Mouse (Mus musculus) liver, adult 2 months (tissue): Measurements from ENCODE around the gene Ak5. TPM values are rescaled to one million over a fixed set of nuclear protein-coding genes. Genes with fewer than 3 reads are reported as not detected.
A peak's percentile ranks its signal among the peaks of the same experiment; 100 is the strongest.

Source experiments
- DNase-seq: peaks from one replicate; pipeline ENCODE4 v3.0.0-alpha.2; 2011; ENCODE audit warnings: low read depth, low spot score; ENCODE audit errors: extremely low read depth
- H3K27ac ChIP-seq: fragments of 200-500 bp; replicated peaks from 2 replicates; pipeline ENCODE4 v1.5.1; 2012; ENCODE audit warnings: low read depth, mild to moderate bottlenecking, control low read depth, inconsistent platforms, low read length; ENCODE audit not compliant: insufficient read depth
- H3K27me3 ChIP-seq: fragments of 200-500 bp; 2 replicates; pipeline ENCODE4 v1.6.1; 2012; ENCODE audit warnings: mild to moderate bottlenecking, moderate library complexity, low read length, inconsistent platforms; ENCODE audit not compliant: control insufficient read depth, insufficient read depth
- H3K36me3 ChIP-seq: fragments of 200-500 bp; 2 replicates; pipeline ENCODE4 v1.6.1; 2012; ENCODE audit warnings: low read length, inconsistent platforms; ENCODE audit not compliant: control insufficient read depth, insufficient read depth
- H3K4me1 ChIP-seq: fragments of 200-500 bp; 2 replicates; pipeline ENCODE4 v1.6.1; 2011; ENCODE audit warnings: low read length; ENCODE audit not compliant: control insufficient read depth, insufficient read depth
- H3K4me3 ChIP-seq: fragments of 200-500 bp; 2 replicates; pipeline ENCODE4 v1.5.1; 2011; ENCODE audit warnings: low read depth, mild to moderate bottlenecking, control low read depth, low read length, moderate library complexity; ENCODE audit not compliant: insufficient read depth
- H3K79me2 ChIP-seq: fragments of 200-500 bp; 2 replicates; pipeline ENCODE4 v1.6.1; 2012; ENCODE audit warnings: inconsistent platforms, mild to moderate bottlenecking, low read length, moderate library complexity; ENCODE audit not compliant: control insufficient read depth, insufficient read depth
- H3K9ac ChIP-seq: fragments of 200-500 bp; 2 replicates; pipeline ENCODE4 v1.6.1; 2012; ENCODE audit warnings: low read depth, mild to moderate bottlenecking, control low read depth, inconsistent platforms, low read length
- CTCF ChIP-seq: fragments of 200-500 bp; IDR thresholded peaks from 2 replicates; pipeline ENCODE4 v1.5.1; 2011; ENCODE audit warnings: low read depth, low read length, control low read depth
- POLR2A ChIP-seq: fragments of 200-500 bp; IDR thresholded peaks from 2 replicates; pipeline ENCODE4 v1.6.1; 2011; ENCODE audit warnings: low read length, control low read depth; ENCODE audit not compliant: insufficient read depth; ENCODE audit errors: extremely low read depth
- WGBS: fragments of 180-500 bp; shearing (Covaris S2); methylation state at CpG from one replicate; pipeline ENCODE4 v1.1.7; 2018; 5-methylcytosine and 5-hydroxymethylcytosine counted together
- polyA plus RNA-seq: library from polyadenylated mRNA; depleted of rRNA; stranded (reverse); fragments of >200 nt; gene quantifications from 2 replicates; pipeline ENCODE4 v1.2.3, GENCODE M21; 2012
- total RNA-seq: library from RNA; depleted of rRNA; stranded (reverse); fragments of >200 nt; gene quantifications from 2 replicates; pipeline ENCODE4 v1.2.3, GENCODE M21; 2014

Ak5 gene
- total and polyA plus RNA-seq, 2 experiments = not detected

DNA sequence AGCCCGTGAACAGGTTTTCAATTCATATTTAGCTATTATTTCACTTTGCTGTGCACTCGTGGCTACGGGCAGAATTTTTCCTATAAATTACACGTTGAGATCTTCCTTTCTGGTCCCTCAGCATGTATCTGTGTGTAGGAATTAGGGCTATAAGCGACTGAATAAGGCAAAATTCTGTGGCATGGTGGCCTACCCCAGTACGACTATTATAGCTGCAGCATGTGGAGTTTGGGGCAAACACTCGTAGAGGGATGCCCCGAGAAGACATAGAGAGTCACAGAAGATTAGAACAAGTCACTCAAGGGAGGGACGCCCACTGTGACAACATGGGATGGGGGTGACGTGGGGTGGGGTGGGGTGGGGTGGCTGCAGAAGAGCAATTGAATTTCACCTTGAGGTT lies 110.1 kb downstream of the Ak5 start:
- no peaks in the 10 kb centered on the region for H3K79me2 ChIP-seq
- no peak overlapping the region for H3K9ac ChIP-seq
- H3K36me3 ChIP-seq = no peaks in the 10 kb centered on the region
- no peaks in the 10 kb centered on the region for H3K4me1 ChIP-seq
- no peak overlapping the region for H3K27ac ChIP-seq
- H3K4me3 ChIP-seq = no peak overlapping the region
- no peaks in the 10 kb centered on the region for H3K27me3 ChIP-seq
- 66% methylated on average over 10 of the region's 10 CpGs for WGBS
- no peak for DNase-seq
- TF ChIP-seq CTCF (no peak), POLR2A (no peak)

DNA sequence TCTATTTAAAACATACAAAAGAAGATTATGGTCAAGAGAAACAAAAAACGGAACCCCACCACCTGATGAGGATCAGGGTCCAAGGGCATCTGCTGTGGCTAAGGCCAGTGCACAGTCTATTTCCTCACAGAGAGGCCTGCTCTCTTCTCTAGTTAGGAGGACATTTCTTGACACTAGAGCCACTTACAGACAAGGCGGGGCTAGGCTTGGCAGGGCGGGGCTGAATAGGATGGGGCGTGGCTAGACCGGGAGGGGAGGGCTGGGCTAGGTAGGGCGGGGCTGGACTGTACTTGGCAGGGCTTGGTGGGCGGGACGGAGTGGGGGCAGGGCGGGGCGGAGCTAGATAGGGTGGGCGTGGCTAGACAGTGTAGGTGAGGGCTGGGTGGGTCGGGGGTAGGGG lies 110.5 kb downstream of the Ak5 start:
- H3K4me3 ChIP-seq = no peak overlapping the region
- no peak overlapping the region for H3K27ac ChIP-seq
- no peak for DNase-seq
- TF ChIP-seq POLR2A (no peak), CTCF (no peak)
- H3K27me3 ChIP-seq = no peaks in the 10 kb centered on the region
- no peaks in the 10 kb centered on the region for H3K4me1 ChIP-seq
- WGBS = 49% methylated on average over 9 of the region's 12 CpGs
- no peak overlapping the region for H3K9ac ChIP-seq
- H3K36me3 ChIP-seq = no peaks in the 10 kb centered on the region
- no peaks in the 10 kb centered on the region for H3K79me2 ChIP-seq

DNA sequence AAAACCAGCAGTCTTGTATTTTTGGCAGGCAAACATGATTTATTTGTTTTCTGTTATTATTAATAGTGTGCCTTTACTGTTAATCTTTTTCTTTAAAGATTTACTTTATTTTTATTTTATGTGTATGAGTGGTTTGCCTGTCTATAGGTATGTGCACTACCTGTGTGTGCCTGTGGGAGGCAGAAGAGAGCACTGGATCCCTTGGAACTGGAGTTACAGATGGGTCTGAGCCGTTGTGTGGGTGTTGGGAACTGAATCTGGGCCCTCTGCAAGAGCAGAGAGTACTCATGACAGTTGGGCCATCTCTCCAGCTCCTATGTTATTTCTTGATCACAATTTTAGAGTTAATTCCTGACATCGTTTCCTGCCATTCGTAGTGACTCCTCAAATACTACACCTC lies 111.2 kb downstream of the Ak5 start:
- Histone ChIP-seq H3K27ac (no peak overlapping the region), H3K36me3 (no peaks in the 10 kb centered on the region), H3K4me1 (no peaks in the 10 kb centered on the region), H3K4me3 (no peak overlapping the region), H3K27me3 (no peaks in the 10 kb centered on the region), H3K9ac (no peak overlapping the region), H3K79me2 (no peaks in the 10 kb centered on the region)
- no peak for TF ChIP-seq CTCF
- no peak for TF ChIP-seq POLR2A
- DNase-seq = no peak
- 96% methylated on average over 3 of the region's 3 CpGs for WGBS

DNA sequence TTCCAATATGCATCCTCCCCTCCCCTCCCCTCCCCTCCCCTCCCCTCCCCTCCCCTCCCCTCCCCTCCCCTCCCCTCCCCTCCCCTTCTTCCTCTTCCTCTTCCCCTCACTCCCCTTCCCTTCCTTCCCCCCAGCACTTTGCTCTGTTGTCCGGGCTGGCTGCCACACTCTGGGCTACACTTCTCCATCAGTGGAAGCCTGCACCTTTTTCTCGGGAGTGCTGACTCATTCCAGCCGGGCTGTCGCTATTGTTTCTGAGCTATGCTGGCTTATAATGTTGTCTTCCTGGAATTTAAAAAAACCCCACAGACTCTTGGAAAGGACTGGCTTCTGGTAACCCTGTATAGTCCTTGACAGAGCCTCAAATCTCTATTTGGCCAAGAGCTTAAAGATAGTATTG lies 111.7 kb downstream of the Ak5 start:
- Histone ChIP-seq H3K36me3 (no peaks in the 10 kb centered on the region), H3K4me1 (no peaks in the 10 kb centered on the region), H3K9ac (no peak overlapping the region), H3K27ac (no peak overlapping the region), H3K4me3 (no peak overlapping the region), H3K79me2 (no peaks in the 10 kb centered on the region), H3K27me3 (no peaks in the 10 kb centered on the region)
- 75% methylated on average over 4 of the region's 4 CpGs for WGBS
- TF ChIP-seq CTCF (no peak), POLR2A (no peak)
- no peak for DNase-seq

DNA sequence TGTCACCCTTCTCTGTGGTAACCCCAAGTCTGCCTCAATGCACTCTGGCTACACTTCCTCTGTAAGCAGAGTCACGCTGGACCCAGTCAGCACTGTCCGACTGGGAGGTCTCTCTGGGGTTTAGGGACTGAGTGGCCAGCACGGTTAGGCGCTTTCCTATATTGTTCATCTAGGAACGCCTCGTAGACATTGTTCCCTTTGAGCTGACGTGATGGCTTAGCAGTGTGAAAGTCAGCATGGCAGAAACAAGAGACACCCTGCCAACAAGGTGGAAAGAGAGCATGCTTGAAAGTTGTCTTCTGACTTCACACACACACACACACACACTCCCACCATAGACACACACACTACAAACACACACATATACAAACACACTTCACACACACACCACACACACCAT lies 112.9 kb downstream of the Ak5 start:
- H3K27ac ChIP-seq = no peak overlapping the region
- TF ChIP-seq CTCF = no peak
- no peak for TF ChIP-seq POLR2A
- no peak overlapping the region for H3K4me3 ChIP-seq
- no peaks in the 10 kb centered on the region for H3K36me3 ChIP-seq
- no peaks in the 10 kb centered on the region for H3K4me1 ChIP-seq
- H3K9ac ChIP-seq = no peak overlapping the region
- DNase-seq = peak; percentile 5
- no peaks in the 10 kb centered on the region for H3K79me2 ChIP-seq
- no peaks in the 10 kb centered on the region for H3K27me3 ChIP-seq
- 58% methylated on average over 7 of the region's 7 CpGs for WGBS

DNA sequence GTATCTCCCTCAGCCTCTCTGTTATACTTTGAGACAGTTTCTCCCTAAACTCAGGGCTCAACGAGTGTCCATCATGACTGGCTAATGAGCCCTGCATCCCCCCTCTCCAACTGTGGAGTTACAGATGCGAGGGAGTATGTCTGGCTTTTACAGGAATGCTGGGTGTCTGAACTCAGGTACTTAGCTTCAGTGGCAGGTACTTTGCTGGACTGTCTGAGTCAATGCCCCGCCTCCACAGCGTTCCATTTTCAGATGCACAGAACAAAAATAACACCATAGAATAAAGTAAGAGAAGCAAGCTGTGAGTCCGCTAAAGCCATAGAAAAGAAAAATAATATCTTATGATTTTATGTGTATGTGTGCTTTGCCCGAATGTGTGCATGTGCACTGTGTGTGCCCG lies 113.8 kb downstream of the Ak5 start:
- DNase-seq = no peak
- TF ChIP-seq POLR2A = no peak
- no peak for TF ChIP-seq CTCF
- no peak overlapping the region for H3K9ac ChIP-seq
- no peak overlapping the region for H3K4me3 ChIP-seq
- H3K36me3 ChIP-seq = no peaks in the 10 kb centered on the region
- no peaks in the 10 kb centered on the region for H3K4me1 ChIP-seq
- WGBS = 82% methylated on average over 7 of the region's 7 CpGs
- H3K27ac ChIP-seq = no peak overlapping the region
- H3K79me2 ChIP-seq = no peaks in the 10 kb centered on the region
- H3K27me3 ChIP-seq = no peaks in the 10 kb centered on the region

DNA sequence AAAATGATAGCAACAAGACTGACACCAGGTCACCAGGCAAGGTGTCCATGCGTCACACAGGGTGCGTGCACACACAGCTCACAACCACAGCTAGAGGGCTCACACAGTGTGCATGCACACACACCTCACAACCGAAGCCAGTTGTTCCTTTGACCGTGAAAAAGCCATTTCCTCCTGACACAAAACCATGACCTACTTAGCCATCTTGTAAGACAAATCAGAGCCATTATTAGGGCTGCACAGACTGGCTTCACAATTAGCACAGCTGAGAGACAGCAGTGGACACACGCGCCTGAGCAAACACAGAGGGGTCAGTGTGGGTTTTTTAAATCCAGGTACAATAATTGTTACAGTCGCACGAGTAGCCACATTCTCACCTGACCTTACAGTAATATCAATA lies 115.5 kb downstream of the Ak5 start:
- DNase-seq = no peak
- Histone ChIP-seq H3K9ac (no peak overlapping the region), H3K4me3 (no peak overlapping the region), H3K27ac (no peak overlapping the region), H3K27me3 (no peaks in the 10 kb centered on the region), H3K79me2 (no peaks in the 10 kb centered on the region), H3K36me3 (no peaks in the 10 kb centered on the region), H3K4me1 (no peaks in the 10 kb centered on the region)
- WGBS = 88% methylated on average over 8 of the region's 8 CpGs
- TF ChIP-seq CTCF (no peak), POLR2A (no peak)
